Mouse (Mus musculus) limb, embryonic 12.5 days (tissue): ENCODE measurements around the gene Gm20518. TPM values are rescaled to one million over a fixed set of nuclear protein-coding genes. Genes with fewer than 3 reads are reported as not detected.

ENCODE experiments used
- ATAC-seq: fragments of 200-750 bp; cut with Nextera tagmentation; 2 replicates; pipeline ENCODE4 v1.8.0; 2017; ENCODE audit warnings: low read depth, moderate TSS enrichment; ENCODE audit not compliant: insufficient number of reproducible peaks, insufficient read depth, low FRiP score, low TSS enrichment
- H3K27ac ChIP-seq: fragments of 300-500 bp; sonication (generic); 2 replicates; pipeline ENCODE4 v1.5.1; 2016; ENCODE audit warnings: mild to moderate bottlenecking, moderate library complexity
- H3K27me3 ChIP-seq: fragments of 300-500 bp; sonication (generic); 2 replicates; pipeline ENCODE4 v1.6.1; 2016; ENCODE audit warnings: mild to moderate bottlenecking, moderate library complexity
- H3K36me3 ChIP-seq: fragments of 300-500 bp; sonication (generic); 2 replicates; pipeline ENCODE4 v1.6.1; 2016; ENCODE audit warnings: mild to moderate bottlenecking, moderate library complexity
- H3K4me1 ChIP-seq: fragments of 300-500 bp; sonication (generic); replicated peaks from 2 replicates; pipeline ENCODE4 v1.6.1; 2016
- H3K4me2 ChIP-seq: fragments of 300-500 bp; sonication (generic); 2 replicates; pipeline ENCODE4 v1.6.1; 2016; ENCODE audit warnings: mild to moderate bottlenecking, moderate library complexity
- H3K4me3 ChIP-seq: fragments of 300-500 bp; sonication (generic); replicated peaks from 2 replicates; pipeline ENCODE4 v1.5.1; 2016; ENCODE audit warnings: mild to moderate bottlenecking
- H3K9ac ChIP-seq: fragments of 300-500 bp; sonication (generic); replicated peaks from 2 replicates; pipeline ENCODE4 v1.6.1; 2016; ENCODE audit warnings: mild to moderate bottlenecking, moderate library complexity
- H3K9me3 ChIP-seq: fragments of 300-500 bp; sonication (generic); 2 replicates; pipeline ENCODE4 v1.6.1; 2016; ENCODE audit warnings: mild to moderate bottlenecking, moderate library complexity
- WGBS: fragments of 180-500 bp; shearing (Covaris S2); methylation state at CpG from one replicate; pipeline ENCODE4 v1.1.7; 2016; 5-methylcytosine and 5-hydroxymethylcytosine counted together
- polyA plus RNA-seq: library from polyadenylated mRNA; unstranded; fragments of >200 nt; fragmentation: Nextera tagmentation; extraction: Ambion mirVana; gene quantifications from 2 replicates; pipeline ENCODE4 v1.2.1, GENCODE M21; 2016

Gm20518 gene
- polyA plus RNA-seq, 1 experiment from 2014 or later: 0.36 TPM

- ATAC-seq: no peak
- peaks cover 14% of the 10 kb centered on the region for H3K27me3 ChIP-seq
- no peaks in the 10 kb centered on the region for H3K9me3 ChIP-seq
- H3K4me3 ChIP-seq: no peak overlapping the region
- H3K9ac ChIP-seq: no peak overlapping the region
- WGBS: 84% methylated on average over 2 of the region's 2 CpGs
- no peak overlapping the region for H3K27ac ChIP-seq
- H3K36me3 ChIP-seq: no peaks in the 10 kb centered on the region
- H3K4me2 ChIP-seq: no peak overlapping the region
- H3K4me1 ChIP-seq: peaks cover 28% of the 10 kb centered on the region
These were observed 65.0 kb downstream of the Gm20518 start for GRCm38 (mm10) chr16:17826500-17826899.

DNA sequence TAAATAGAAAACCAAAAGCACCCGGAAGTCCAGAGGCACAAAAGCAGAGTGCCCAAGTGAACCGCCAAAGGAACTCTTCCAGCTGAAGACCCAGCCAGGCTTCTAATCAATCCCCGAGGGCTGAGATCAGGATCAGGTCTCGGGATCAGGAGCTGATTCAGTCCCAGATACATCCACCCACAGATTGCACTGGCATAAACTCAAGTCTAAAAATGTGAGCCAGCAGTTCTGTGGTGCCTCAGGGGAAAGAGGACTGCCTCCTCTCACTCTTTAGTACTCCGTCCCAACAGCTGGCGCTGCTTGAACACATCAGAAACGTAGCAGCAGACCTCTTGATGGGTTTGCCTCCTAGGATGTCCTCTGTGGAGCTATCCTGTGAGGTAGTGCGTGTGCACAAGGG is 74.9 kb downstream of the Gm20518 start:
- no peak for ATAC-seq
- Histone ChIP-seq H3K27ac (0 out of 2 replicates have a peak overlapping the region, but pooled peaks have one; percentile 69), H3K36me3 (no peaks in the 10 kb centered on the region), H3K27me3 (peaks cover 9% of the 10 kb centered on the region), H3K9me3 (no peaks in the 10 kb centered on the region), H3K4me2 (no peak overlapping the region), H3K9ac (peak overlapping the region; percentile 34; the same call in 1 of the 2 replicates), H3K4me3 (no peak overlapping the region), H3K4me1 (peaks cover 14% of the 10 kb centered on the region; the same call in 1 of the 2 replicates)
- WGBS: 78% methylated on average over 8 of the region's 8 CpGs

- 2% methylated on average over 63 of the region's 63 CpGs for WGBS
- H3K4me1 ChIP-seq: peaks cover 21% of the 10 kb centered on the region
- peak overlapping the region; percentile 69; the same call in 1 of the 2 replicates for H3K27ac ChIP-seq
- H3K9me3 ChIP-seq: no peaks in the 10 kb centered on the region
- ATAC-seq: peak; percentile 54
- peak overlapping the region; percentile 55 for H3K4me3 ChIP-seq
- H3K36me3 ChIP-seq: no peaks in the 10 kb centered on the region
- peak overlapping the region; percentile 71 for H3K9ac ChIP-seq
- H3K27me3 ChIP-seq: peaks cover 9% of the 10 kb centered on the region
- peak overlapping the region; percentile 82 for H3K4me2 ChIP-seq
These were observed 75.8 kb downstream of the Gm20518 start for GRCm38 (mm10) chr16:17815411-17816402.

- WGBS: 57% methylated on average over 4 of the region's 4 CpGs
- no peaks in the 10 kb centered on the region for H3K9me3 ChIP-seq
- H3K4me2 ChIP-seq: no peak overlapping the region
- ATAC-seq: no peak
- peaks cover 5% of the 10 kb centered on the region; the same call in 1 of the 2 replicates for H3K36me3 ChIP-seq
- no peak overlapping the region for H3K27ac ChIP-seq
- H3K27me3 ChIP-seq: peaks cover 9% of the 10 kb centered on the region
- H3K9ac ChIP-seq: no peak overlapping the region
- H3K4me1 ChIP-seq: peaks cover 46% of the 10 kb centered on the region
- H3K4me3 ChIP-seq: no peak overlapping the region
These were observed 78.3 kb downstream of the Gm20518 start for GRCm38 (mm10) chr16:17813173-17813572.

DNA sequence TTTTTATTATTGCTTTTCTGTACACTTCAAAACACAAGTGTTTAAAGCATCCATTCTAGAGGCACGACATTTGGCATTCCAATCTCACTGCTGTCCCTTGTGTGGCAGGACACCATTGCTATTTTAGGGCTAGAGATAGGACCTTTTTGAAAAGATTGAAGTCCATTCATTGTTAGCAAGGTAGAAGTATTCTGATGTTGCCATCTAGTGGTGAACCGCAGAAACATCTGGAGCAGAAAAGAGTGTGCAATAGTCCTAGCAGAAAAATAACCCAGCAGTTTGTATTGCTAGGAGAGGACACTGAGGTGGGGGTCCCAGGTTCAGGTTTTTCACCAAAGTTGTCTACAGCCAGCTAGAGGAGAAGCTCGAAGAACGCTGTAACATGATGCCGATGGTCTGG is 79.4 kb downstream of the Gm20518 start:
- peaks cover 15% of the 10 kb centered on the region for H3K36me3 ChIP-seq
- H3K4me2 ChIP-seq: no peak overlapping the region
- H3K27me3 ChIP-seq: peaks cover 9% of the 10 kb centered on the region
- ATAC-seq: no peak
- H3K9me3 ChIP-seq: no peaks in the 10 kb centered on the region
- no peak overlapping the region for H3K27ac ChIP-seq
- peaks cover 56% of the 10 kb centered on the region for H3K4me1 ChIP-seq
- 6% methylated on average over 5 of the region's 5 CpGs for WGBS
- H3K9ac ChIP-seq: no peak overlapping the region
- H3K4me3 ChIP-seq: no peak overlapping the region

- peak; percentile 85 for ATAC-seq
- Histone ChIP-seq H3K27me3 (peaks cover 33% of the 10 kb centered on the region), H3K9ac (peak overlapping the region; percentile 34; the same call in 1 of the 2 replicates), H3K27ac (peak overlapping the region; percentile 98), H3K4me2 (peak overlapping the region; percentile 22), H3K4me3 (no peak overlapping the region), H3K36me3 (peaks cover 40% of the 10 kb centered on the region), H3K4me1 (peaks cover 66% of the 10 kb centered on the region), H3K9me3 (no peaks in the 10 kb centered on the region)
- 6% methylated on average over 7 of the region's 7 CpGs for WGBS
These were observed 81.8 kb downstream of the Gm20518 start for GRCm38 (mm10) chr16:17809711-17810110.

DNA sequence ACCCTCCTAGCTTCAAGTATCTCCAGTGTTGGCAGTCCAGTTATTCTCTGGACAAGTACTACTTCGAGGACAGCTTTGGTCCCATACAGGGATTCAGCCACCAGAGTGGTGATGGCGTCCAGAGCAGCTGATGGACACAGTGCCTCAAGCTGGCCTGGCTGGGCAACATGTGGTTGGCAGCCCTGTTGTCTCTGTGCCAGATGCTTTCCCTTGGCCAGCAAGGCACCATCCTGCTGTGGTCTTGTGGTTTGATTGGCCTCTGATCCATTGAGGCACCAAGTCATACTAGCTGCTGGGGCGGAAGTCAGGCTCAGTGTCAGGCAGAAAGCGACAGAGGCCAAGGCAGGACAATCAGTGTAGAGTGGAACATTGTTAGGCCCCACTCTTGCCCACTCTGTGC is 82.3 kb downstream of the Gm20518 start:
- peaks cover 36% of the 10 kb centered on the region for H3K27me3 ChIP-seq
- H3K27ac ChIP-seq: peak overlapping the region; percentile 98
- ATAC-seq: no peak
- H3K4me1 ChIP-seq: peaks cover 72% of the 10 kb centered on the region
- no peak overlapping the region for H3K4me3 ChIP-seq
- peaks cover 42% of the 10 kb centered on the region for H3K36me3 ChIP-seq
- 80% methylated on average over 4 of the region's 4 CpGs for WGBS
- H3K9ac ChIP-seq: peak overlapping the region; percentile 23; the same call in 1 of the 2 replicates
- H3K4me2 ChIP-seq: peak overlapping the region; percentile 22
- H3K9me3 ChIP-seq: no peaks in the 10 kb centered on the region

- WGBS: 3% methylated on average over 73 of the region's 73 CpGs
- peak overlapping the region; percentile 73 for H3K9ac ChIP-seq
- H3K27me3 ChIP-seq: peaks cover 47% of the 10 kb centered on the region
These were observed 84.1 kb downstream of the Gm20518 start for GRCm38 (mm10) chr16:17807192-17808009.

GRCm38 (mm10) chr16:17806581-17807191 is 84.8 kb downstream of the Gm20518 start:
- Histone ChIP-seq H3K27me3 (peaks cover 54% of the 10 kb centered on the region), H3K4me1 (peaks cover 97% of the 10 kb centered on the region), H3K36me3 (peaks cover 56% of the 10 kb centered on the region)

More at GRCm38 (mm10) chr16:17807192-17808009, 84.1 kb downstream of the Gm20518 start:
- Histone ChIP-seq H3K4me3 (peak overlapping the region; percentile 42), H3K4me2 (peak overlapping the region; percentile 80), H3K36me3 (peaks cover 56% of the 10 kb centered on the region), H3K27ac (peak overlapping the region; percentile 90), H3K9me3 (no peaks in the 10 kb centered on the region), H3K4me1 (peaks cover 89% of the 10 kb centered on the region)
- 0 out of 2 replicates have a peak, but pooled peaks have one; percentile 22 for ATAC-seq

GRCm38 (mm10) chr16:17804982-17805381 is 86.5 kb downstream of the Gm20518 start:
- H3K4me3 ChIP-seq: peak overlapping the region; percentile 32; the same call in 1 of the 2 replicates
- no peak for ATAC-seq
- peak overlapping the region; percentile 60 for H3K4me2 ChIP-seq
- WGBS: 22% methylated on average over 7 of the region's 7 CpGs
- H3K9ac ChIP-seq: 0 out of 2 replicates have a peak overlapping the region, but pooled peaks have one; percentile 35
- H3K4me1 ChIP-seq: peaks cover 99% of the 10 kb centered on the region
- peaks cover 67% of the 10 kb centered on the region for H3K27me3 ChIP-seq
- no peaks in the 10 kb centered on the region for H3K9me3 ChIP-seq
- H3K36me3 ChIP-seq: peaks cover 61% of the 10 kb centered on the region
- no peak overlapping the region for H3K27ac ChIP-seq

More at GRCm38 (mm10) chr16:17806581-17807191, 84.8 kb downstream of the Gm20518 start:
- Histone ChIP-seq H3K9ac (peak overlapping the region; percentile 73), H3K9me3 (no peaks in the 10 kb centered on the region), H3K27ac (peak overlapping the region; percentile 90), H3K4me3 (peak overlapping the region; percentile 42), H3K4me2 (peak overlapping the region; percentile 80)
- no peak for ATAC-seq
- 5% methylated on average over 50 of the region's 50 CpGs for WGBS
